Mouse (Mus musculus): ENCODE measurements at regions not wholly inside any gene's neighbourhood (a gene's known extent, or its start where the extent isn't known, plus 50 kb on each side); places are given as distances from the start of the nearest gene placed in this dataset.

- ChIA-PET POLR2A (no interaction called here), CTCF (no interaction called here)
Observed at GRCm38 (mm10) chr12:26842696-26843095, 373.7 kb downstream of the Cmpk2 start.

GRCm38 (mm10) chr12:26821257-26821968 is 352.4 kb downstream of the Cmpk2 start:
- ChIA-PET POLR2A (no interaction called here), CTCF (no interaction called here)

- POLR2A ChIA-PET = no interaction called here
- CTCF ChIA-PET = no interaction called here
Observed at GRCm38 (mm10) chr12:26817866-26818265, 348.9 kb downstream of the Cmpk2 start.

- CTCF ChIA-PET = no interaction called here
- POLR2A ChIA-PET = no interaction called here
Observed at GRCm38 (mm10) chr12:26815771-26816170, 346.8 kb downstream of the Cmpk2 start.

- CTCF ChIA-PET = no interaction called here
- POLR2A ChIA-PET = no interaction called here
Observed at GRCm38 (mm10) chr12:26810565-26811177, 341.7 kb downstream of the Cmpk2 start.

GRCm38 (mm10) chr12:26809670-26810069 is 340.7 kb downstream of the Cmpk2 start:
- ChIA-PET POLR2A (no interaction called here), CTCF (interaction anchor here in 1 of 4 experiments (0.6 kb wide), 1 partner anchor 166 kb away, joined by 3 read pairs; no protein-coding TSS in a partner anchor)

- POLR2A ChIA-PET = interaction anchor here in 1 of 4 experiments (0.6 kb wide), 1 partner anchor 273 kb away, joined by 4 read pairs; no protein-coding TSS in a partner anchor
Observed at GRCm38 (mm10) chr12:26802542-26802941, 333.5 kb downstream of the Cmpk2 start.

GRCm38 (mm10) chr12:26799310-26799709 is 330.3 kb downstream of the Cmpk2 start:
- ChIA-PET CTCF (no interaction called here), POLR2A (no interaction called here)

More at GRCm38 (mm10) chr12:26802542-26802941, 333.5 kb downstream of the Cmpk2 start:
- CTCF ChIA-PET = no interaction called here

- ChIA-PET POLR2A (no interaction called here), CTCF (interaction anchor here in 1 of 4 experiments (0.6 kb wide), 1 partner anchor 11 kb away, joined by 4 read pairs; no protein-coding TSS in a partner anchor)
Observed at GRCm38 (mm10) chr12:26796367-26796766, 327.4 kb downstream of the Cmpk2 start.

- POLR2A ChIA-PET = no interaction called here
Observed at GRCm38 (mm10) chr12:26789336-26789846, 320.4 kb downstream of the Cmpk2 start.

GRCm38 (mm10) chr12:26785550-26785949 is 316.5 kb downstream of the Cmpk2 start:
- ChIA-PET CTCF (interaction anchor here in 1 of 4 experiments (0.6 kb wide), 1 partner anchor 11 kb away, joined by 4 read pairs; no protein-coding TSS in a partner anchor), POLR2A (no interaction called here)

More at GRCm38 (mm10) chr12:26789336-26789846, 320.4 kb downstream of the Cmpk2 start:
- CTCF ChIA-PET = no interaction called here

GRCm38 (mm10) chr12:26784426-26784825 is 315.4 kb downstream of the Cmpk2 start:
- CTCF ChIA-PET = no interaction called here
- POLR2A ChIA-PET = no interaction called here

GRCm38 (mm10) chr12:26783800-26784199 is 314.8 kb downstream of the Cmpk2 start:
- ChIA-PET POLR2A (interaction anchor here in 2 of 4 experiments (0.6 kb wide), 2 partner anchors 182 to 1784 kb away, joined by 3 to 4 read pairs; no protein-coding TSS in a partner anchor), CTCF (no interaction called here)

GRCm38 (mm10) chr12:26781537-26781936 is 312.5 kb downstream of the Cmpk2 start:
- ChIA-PET POLR2A (no interaction called here), CTCF (no interaction called here)

GRCm38 (mm10) chr12:26778796-26779195 is 309.8 kb downstream of the Cmpk2 start:
- ChIA-PET CTCF (no interaction called here), POLR2A (no interaction called here)

GRCm38 (mm10) chr12:26776986-26777385 is 308.0 kb downstream of the Cmpk2 start:
- POLR2A ChIA-PET = no interaction called here
- CTCF ChIA-PET = no interaction called here

- ChIA-PET CTCF (no interaction called here), POLR2A (no interaction called here)
Observed at GRCm38 (mm10) chr12:26774016-26774415, 305.0 kb downstream of the Cmpk2 start.

GRCm38 (mm10) chr12:26770753-26771583 is 302.0 kb downstream of the Cmpk2 start:
- ChIA-PET POLR2A (interaction anchor here in 1 of 4 experiments (0.6 kb wide), 1 partner anchor 1803 kb away, joined by 4 read pairs; no protein-coding TSS in a partner anchor), CTCF (no interaction called here)

- CTCF ChIA-PET = no interaction called here
- POLR2A ChIA-PET = no interaction called here
Observed at GRCm38 (mm10) chr12:26767551-26767950, 298.5 kb downstream of the Cmpk2 start.

GRCm38 (mm10) chr12:26758657-26759325 is 289.8 kb downstream of the Cmpk2 start:
- POLR2A ChIA-PET = no interaction called here

More at GRCm38 (mm10) chr12:26758657-26759325, 289.8 kb downstream of the Cmpk2 start:
- CTCF ChIA-PET = no interaction called here
